Comparison of ENCODE assay signal across 1 mouse cellular context in the genomic region with DNA sequence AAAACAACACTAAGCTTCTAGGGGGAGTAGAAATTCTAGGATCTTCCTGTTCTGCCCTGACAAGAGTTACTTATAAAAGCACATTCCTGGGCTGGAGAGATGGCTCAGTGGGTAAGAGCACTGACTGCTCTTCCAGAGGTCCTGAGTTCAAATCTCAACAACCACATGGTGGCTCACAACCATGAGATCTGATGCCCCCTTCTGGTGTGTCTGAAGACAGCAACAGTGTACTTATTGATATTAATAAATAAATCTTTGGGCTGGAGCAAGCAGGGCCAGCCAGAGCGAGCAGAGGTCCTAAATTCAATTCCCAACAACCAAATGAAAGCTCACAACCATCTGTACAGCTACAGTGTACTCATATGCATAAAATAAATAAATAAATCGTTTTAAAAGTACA. TPM values are rescaled to one million over a fixed set of nuclear protein-coding genes. Genes with fewer than 3 reads are reported as not detected.
"Had no signal": no experiment of that assay in that cellular context is flagged by ENCODE, and none has a peak within 500 bp of the region (broad histone marks: within the 10 kb centered on the region; RNA-seq: fewer than 3 reads in every experiment).

No protein-coding gene starts in this region.

RNA-seq across cellular contexts. Expression of gene Pgbd5, which starts 10.7 kb away (rescaled TPM):
- total RNA-seq: neutrophil, adult 5-6 weeks had no signal
